9 mouse cellular contexts compared by ENCODE assay signal in the genomic region with DNA sequence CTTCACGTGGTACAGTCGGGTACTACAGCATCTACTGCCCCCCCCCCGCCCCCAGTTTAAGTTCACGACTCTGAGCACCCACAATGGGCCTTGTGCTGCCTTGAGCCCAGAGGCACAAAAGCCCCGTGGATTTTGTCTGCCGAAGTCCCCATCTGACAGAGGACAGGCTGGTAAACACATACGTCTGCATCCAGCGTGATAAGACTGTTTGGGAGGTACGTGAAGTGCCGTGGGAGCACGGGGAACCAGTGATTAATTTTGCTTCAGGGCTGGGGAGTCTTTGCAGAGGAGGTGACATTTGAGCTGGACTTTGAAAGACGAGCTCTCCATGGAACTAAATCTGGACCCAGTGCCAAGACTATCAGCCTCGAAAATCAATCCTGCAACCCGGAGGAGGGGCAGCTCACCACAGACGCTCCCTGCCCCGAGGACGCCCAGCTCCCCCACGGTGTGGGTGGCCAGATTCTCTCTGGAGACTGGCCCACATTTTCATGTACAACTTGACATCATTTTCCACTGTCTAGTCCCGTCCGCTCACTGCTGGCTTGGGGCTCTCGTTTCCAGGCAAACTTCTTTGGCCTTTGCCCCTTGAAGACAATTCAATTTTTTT.
DNase-seq lines count a peak whose midpoint lies in the region; ATAC-seq lines count a peak whose summit lies in the region.
"Had no signal": no experiment of that assay in that cellular context is flagged by ENCODE, and none has a peak within 500 bp of the region (broad histone marks: within the 10 kb centered on the region; RNA-seq: fewer than 3 reads in every experiment).

No protein-coding gene starts in this region.

- no peaks in the 10 kb centered on the region for H3K9me3 ChIP-seq in stomach, embryonic 16.5 days (replicated peaks; ENCODE audit: control insufficient read depth, low read length)
- H3K9me3 ChIP-seq: midbrain, embryonic 12.5 days had no signal

- WGBS in stomach, embryonic 16.5 days = 27% methylated on average over 21 of the region's 21 CpGs

- no peak overlapping the region for H3K4me3 ChIP-seq in stomach, embryonic 16.5 days (replicated peaks; ENCODE audit: low read length)
- H3K4me3 ChIP-seq: midbrain, embryonic 12.5 days had no signal

- H3K4me2 ChIP-seq in stomach, embryonic 16.5 days (ENCODE audit: low read depth, low read length) = no peak overlapping the region
- H3K4me2 ChIP-seq: midbrain, embryonic 12.5 days had no signal

- no peak overlapping the region for H3K27ac ChIP-seq in stomach, embryonic 16.5 days (ENCODE audit: low read length)
- H3K27ac ChIP-seq: midbrain, embryonic 12.5 days had no signal

- no peak overlapping the region for H3K9ac ChIP-seq in stomach, embryonic 16.5 days (ENCODE audit: low read length)
- H3K9ac ChIP-seq: midbrain, embryonic 12.5 days had no signal

- peak; percentile 34 for DNase-seq in gastrocnemius, adult 18-20 months (ENCODE audit: low spot score)
- DNase-seq in gastrocnemius, postnatal 4 days (ENCODE audit: low spot score in 2 of 2) = no peak
- peak; percentile 46 for DNase-seq in lung, postnatal 10 days
- no peak for DNase-seq in lung, postnatal 36 days
- peak; percentile 21 for DNase-seq in kidney, postnatal 10 days
- no peak for DNase-seq in thymus, postnatal 36 days
- no peak for DNase-seq in yolk sac, embryonic 10.5 days (ENCODE audit: low spot score)

- H3K27me3 ChIP-seq in stomach, embryonic 16.5 days (ENCODE audit: control insufficient read depth, insufficient read depth, low read length) = no peaks in the 10 kb centered on the region
- H3K27me3 ChIP-seq: midbrain, embryonic 12.5 days had no signal

- peaks cover 6% of the 10 kb centered on the region; the same call in 1 of the 2 replicates for H3K4me1 ChIP-seq in stomach, embryonic 16.5 days (ENCODE audit: control insufficient read depth, insufficient read depth, low read length)

- ATAC-seq in stomach, embryonic 16.5 days (ENCODE audit: insufficient read depth, low FRiP score) = 0 out of 2 replicates have a peak, but pooled peaks have one; percentile 47

- H3K36me3 ChIP-seq in stomach, embryonic 16.5 days (ENCODE audit: control insufficient read depth, insufficient read depth, low read length) = no peaks in the 10 kb centered on the region
- H3K36me3 ChIP-seq: midbrain, embryonic 12.5 days had no signal

Comparison
In these comparisons a context has a peak if more than half of its experiments do, and no peak if none do; other contexts are left out.
1. DNase-seq: peak in gastrocnemius, adult 18-20 months (single experiment), lung, postnatal 10 days (single experiment) and kidney, postnatal 10 days (single experiment); none in gastrocnemius, postnatal 4 days (0 of 2), lung, postnatal 36 days (single experiment), thymus, postnatal 36 days (0 of 2) and yolk sac, embryonic 10.5 days (single experiment).